Mouse (Mus musculus) heart, embryonic 13.5 days (tissue): Measurements from ENCODE around the gene Pipox. TPM values are rescaled to one million over a fixed set of nuclear protein-coding genes. Genes with fewer than 3 reads are reported as not detected.

Experiments used
- ATAC-seq: fragments of 200-750 bp; cut with Nextera tagmentation; 2 replicates; pipeline ENCODE4 v1.8.0; 2017; ENCODE audit warnings: moderate TSS enrichment; ENCODE audit not compliant: insufficient number of reproducible peaks, low FRiP score, low TSS enrichment; ENCODE audit errors: extremely low read depth
- H3K27ac ChIP-seq: fragments of 300-500 bp; sonication (generic); replicated peaks from 2 replicates; pipeline ENCODE4 v1.5.1; 2015; ENCODE audit warnings: moderate library complexity, mild to moderate bottlenecking, inconsistent platforms
- H3K27me3 ChIP-seq: fragments of 300-500 bp; sonication (generic); replicated peaks from 2 replicates; pipeline ENCODE4 v1.6.1; 2015; ENCODE audit warnings: mild to moderate bottlenecking, inconsistent platforms
- H3K36me3 ChIP-seq: fragments of 300-500 bp; sonication (generic); 2 replicates; pipeline ENCODE4 v1.6.1; 2015; ENCODE audit warnings: mild to moderate bottlenecking, inconsistent platforms
- H3K4me1 ChIP-seq: fragments of 300-500 bp; sonication (generic); 2 replicates; pipeline ENCODE4 v1.6.1; 2015; ENCODE audit warnings: inconsistent platforms
- H3K4me2 ChIP-seq: fragments of 300-500 bp; sonication (generic); 2 replicates; pipeline ENCODE4 v1.6.1; 2015; ENCODE audit warnings: inconsistent platforms, mild to moderate bottlenecking, moderate library complexity
- H3K4me3 ChIP-seq: fragments of 300-500 bp; sonication (generic); 2 replicates; pipeline ENCODE4 v1.5.1; 2015; ENCODE audit warnings: moderate library complexity, mild to moderate bottlenecking, inconsistent platforms
- H3K9ac ChIP-seq: fragments of 300-500 bp; sonication (generic); 2 replicates; pipeline ENCODE4 v1.6.1; 2015; ENCODE audit warnings: inconsistent platforms, mild to moderate bottlenecking, moderate library complexity
- H3K9me3 ChIP-seq: fragments of 300-500 bp; sonication (generic); 2 replicates; pipeline ENCODE4 v1.6.1; 2016; ENCODE audit warnings: inconsistent platforms
- WGBS: fragments of 180-500 bp; shearing (Covaris S2); methylation state at CpG from one replicate; pipeline ENCODE4 v1.1.7; 2015; ENCODE audit warnings: mixed read lengths; 5-methylcytosine and 5-hydroxymethylcytosine counted together
- polyA plus RNA-seq: library from polyadenylated mRNA; unstranded; fragments of >200 nt; fragmentation: Nextera tagmentation; extraction: Ambion mirVana; gene quantifications from 2 replicates; pipeline ENCODE4 v1.2.1, GENCODE M21; 2015

Gene Pipox
- polyA plus RNA-seq, 1 experiment from 2014 or later: 4.9 TPM

DNA sequence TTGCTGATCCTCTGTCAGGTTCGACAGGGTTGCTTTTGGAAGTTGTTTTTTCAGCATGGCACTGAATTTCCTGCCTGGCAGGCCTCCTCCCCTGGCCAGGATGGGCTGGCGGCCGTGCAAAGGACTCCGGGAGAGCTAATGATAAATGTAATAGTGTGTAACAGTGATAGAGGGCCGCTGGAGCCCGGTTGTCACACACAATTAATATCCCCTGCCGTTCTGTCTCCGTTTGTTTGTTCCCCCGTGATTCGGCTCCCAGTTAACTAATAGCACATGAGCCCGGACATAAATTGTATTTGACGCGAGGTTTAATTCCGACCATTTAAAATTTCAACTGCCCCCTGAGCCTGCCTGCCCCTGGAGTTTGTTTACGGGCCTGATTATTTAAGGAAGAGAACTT lies 38.5 kb downstream of the Pipox start:
- H3K9me3 ChIP-seq: no peaks in the 10 kb centered on the region
- H3K4me3 ChIP-seq: no peak overlapping the region
- peaks cover 99% of the 10 kb centered on the region for H3K36me3 ChIP-seq
- no peak overlapping the region for H3K4me2 ChIP-seq
- 56% methylated on average over 15 of the region's 15 CpGs for WGBS
- no peaks in the 10 kb centered on the region for H3K27me3 ChIP-seq
- 0 out of 2 replicates have a peak overlapping the region, but pooled peaks have one; percentile 30 for H3K27ac ChIP-seq
- peaks cover 11% of the 10 kb centered on the region for H3K4me1 ChIP-seq
- no peak for ATAC-seq
- no peak overlapping the region for H3K9ac ChIP-seq

DNA sequence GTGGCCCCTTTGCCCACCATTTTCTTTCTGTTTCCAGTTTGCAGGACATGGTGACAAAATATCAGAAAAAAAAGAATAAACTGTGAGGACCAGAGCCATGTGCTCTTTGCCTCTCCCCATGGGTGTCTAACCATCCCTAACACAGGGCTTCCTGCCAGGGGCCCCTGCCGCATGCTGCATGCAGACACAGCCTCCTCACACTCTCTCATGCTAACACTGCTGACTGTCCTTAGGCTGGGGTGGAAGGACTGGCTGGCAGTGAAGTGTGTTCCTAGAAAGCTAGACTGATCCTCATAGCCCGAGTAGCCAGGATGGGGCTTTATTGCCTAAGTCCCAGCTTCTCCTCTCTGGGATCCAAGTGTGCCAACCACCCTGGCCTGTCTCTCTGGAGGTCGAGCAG lies 39.3 kb downstream of the Pipox start:
- no peak for ATAC-seq
- 38% methylated on average over 3 of the region's 3 CpGs for WGBS
- no peak overlapping the region for H3K27ac ChIP-seq
- H3K4me3 ChIP-seq: no peak overlapping the region
- peaks cover 17% of the 10 kb centered on the region for H3K4me1 ChIP-seq
- no peaks in the 10 kb centered on the region for H3K9me3 ChIP-seq
- no peak overlapping the region for H3K9ac ChIP-seq
- no peaks in the 10 kb centered on the region for H3K27me3 ChIP-seq
- no peak overlapping the region for H3K4me2 ChIP-seq
- H3K36me3 ChIP-seq: peaks cover 99% of the 10 kb centered on the region

DNA sequence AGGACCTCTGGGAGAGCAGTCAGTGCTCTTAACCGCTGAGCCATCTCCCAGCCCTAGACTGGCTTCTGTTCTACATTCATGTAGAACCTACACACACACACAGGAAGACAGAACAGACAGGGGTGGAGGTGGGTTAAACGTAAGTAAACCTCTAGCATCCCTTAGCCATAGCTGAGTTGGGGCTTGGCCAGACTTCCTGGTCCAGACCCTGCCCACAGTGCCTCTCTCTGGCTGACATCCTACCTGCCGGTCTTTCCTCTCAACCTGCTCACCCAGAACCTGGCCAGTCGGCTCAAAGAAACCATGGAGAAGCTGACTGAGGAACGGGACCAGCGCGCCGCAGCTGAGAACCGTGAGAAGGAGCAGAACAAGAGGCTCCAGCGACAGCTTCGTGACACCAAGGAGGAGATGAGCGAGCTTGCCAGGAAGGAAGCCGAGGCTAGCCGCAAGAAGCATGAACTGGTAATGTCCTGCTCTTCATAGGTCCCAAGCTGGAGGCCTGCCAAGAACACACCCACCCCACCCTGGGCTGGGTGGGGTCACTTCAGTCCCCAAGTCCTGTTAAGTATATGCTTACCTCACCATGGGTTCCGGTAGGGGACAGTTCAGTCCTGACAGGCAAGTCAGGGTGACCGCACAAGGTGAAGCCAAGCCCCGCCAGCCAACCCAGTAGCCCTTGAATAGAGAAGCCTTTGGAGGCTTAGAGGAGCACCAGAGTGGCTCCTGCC lies 40.8 kb downstream of the Pipox start:
- peaks cover 99% of the 10 kb centered on the region for H3K36me3 ChIP-seq
- H3K9me3 ChIP-seq: no peaks in the 10 kb centered on the region
- 86% methylated on average over 17 of the region's 17 CpGs for WGBS
- H3K4me3 ChIP-seq: no peak overlapping the region
- H3K27ac ChIP-seq: no peak overlapping the region
- no peak overlapping the region for H3K4me2 ChIP-seq
- H3K9ac ChIP-seq: no peak overlapping the region
- no peaks in the 10 kb centered on the region for H3K27me3 ChIP-seq
- peaks cover 17% of the 10 kb centered on the region for H3K4me1 ChIP-seq
- ATAC-seq: no peak

DNA sequence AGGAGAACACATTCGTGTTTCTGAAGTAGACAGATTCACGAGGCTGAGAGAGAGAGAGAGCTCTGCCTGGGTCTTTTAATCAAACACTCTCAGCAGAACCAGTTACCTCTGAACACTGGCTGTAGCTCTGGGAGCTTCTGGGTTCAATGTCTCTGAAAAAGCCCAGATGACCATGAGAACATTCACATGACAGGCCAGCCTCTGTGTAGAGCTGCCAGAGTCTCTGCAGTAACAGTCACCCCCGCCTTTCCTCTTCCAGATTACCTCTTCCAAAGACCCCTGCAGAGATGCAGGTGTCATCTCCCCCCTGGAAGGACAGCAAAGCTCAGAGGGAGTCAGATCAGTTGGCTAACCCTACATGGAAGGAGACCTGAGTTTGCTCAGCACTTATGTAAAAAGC lies 41.7 kb downstream of the Pipox start:
- Histone ChIP-seq H3K27ac (no peak overlapping the region), H3K9ac (no peak overlapping the region), H3K4me3 (no peak overlapping the region), H3K36me3 (peaks cover 99% of the 10 kb centered on the region), H3K4me2 (no peak overlapping the region), H3K27me3 (no peaks in the 10 kb centered on the region), H3K9me3 (no peaks in the 10 kb centered on the region), H3K4me1 (peaks cover 17% of the 10 kb centered on the region)
- 47% methylated on average over 3 of the region's 3 CpGs for WGBS
- no peak for ATAC-seq

DNA sequence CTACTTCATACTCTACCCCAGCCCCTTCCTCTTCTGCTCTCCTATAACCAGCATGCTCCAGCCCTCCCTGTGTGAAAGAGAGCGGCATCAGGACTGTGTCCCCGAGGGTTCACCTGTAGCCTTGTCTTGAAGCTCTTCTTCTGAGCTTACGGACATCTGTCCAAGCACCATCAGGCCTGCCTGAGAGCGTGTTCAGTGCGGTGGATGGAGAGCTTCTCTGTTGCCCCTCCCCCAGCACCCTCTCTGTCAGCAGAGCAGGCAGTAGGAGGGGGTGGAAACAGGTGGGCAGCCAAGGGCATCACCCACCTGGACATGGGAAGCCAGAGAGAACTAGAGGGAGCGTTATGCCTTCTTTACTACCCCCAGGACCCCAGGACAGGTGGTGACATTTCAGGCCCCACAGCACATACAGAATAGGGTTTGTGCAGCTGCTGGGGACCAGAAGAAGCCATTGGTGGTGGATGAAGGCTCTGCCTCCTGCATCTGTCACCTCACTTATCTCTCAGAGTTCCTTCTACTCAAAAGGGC lies 42.3 kb downstream of the Pipox start:
- H3K4me1 ChIP-seq: peaks cover 17% of the 10 kb centered on the region
- no peaks in the 10 kb centered on the region for H3K9me3 ChIP-seq
- H3K36me3 ChIP-seq: peaks cover 99% of the 10 kb centered on the region
- no peak for ATAC-seq
- H3K27me3 ChIP-seq: no peaks in the 10 kb centered on the region
- no peak overlapping the region for H3K4me2 ChIP-seq
- no peak overlapping the region for H3K27ac ChIP-seq
- H3K4me3 ChIP-seq: no peak overlapping the region
- WGBS: 70% methylated on average over 6 of the region's 6 CpGs
- no peak overlapping the region for H3K9ac ChIP-seq

DNA sequence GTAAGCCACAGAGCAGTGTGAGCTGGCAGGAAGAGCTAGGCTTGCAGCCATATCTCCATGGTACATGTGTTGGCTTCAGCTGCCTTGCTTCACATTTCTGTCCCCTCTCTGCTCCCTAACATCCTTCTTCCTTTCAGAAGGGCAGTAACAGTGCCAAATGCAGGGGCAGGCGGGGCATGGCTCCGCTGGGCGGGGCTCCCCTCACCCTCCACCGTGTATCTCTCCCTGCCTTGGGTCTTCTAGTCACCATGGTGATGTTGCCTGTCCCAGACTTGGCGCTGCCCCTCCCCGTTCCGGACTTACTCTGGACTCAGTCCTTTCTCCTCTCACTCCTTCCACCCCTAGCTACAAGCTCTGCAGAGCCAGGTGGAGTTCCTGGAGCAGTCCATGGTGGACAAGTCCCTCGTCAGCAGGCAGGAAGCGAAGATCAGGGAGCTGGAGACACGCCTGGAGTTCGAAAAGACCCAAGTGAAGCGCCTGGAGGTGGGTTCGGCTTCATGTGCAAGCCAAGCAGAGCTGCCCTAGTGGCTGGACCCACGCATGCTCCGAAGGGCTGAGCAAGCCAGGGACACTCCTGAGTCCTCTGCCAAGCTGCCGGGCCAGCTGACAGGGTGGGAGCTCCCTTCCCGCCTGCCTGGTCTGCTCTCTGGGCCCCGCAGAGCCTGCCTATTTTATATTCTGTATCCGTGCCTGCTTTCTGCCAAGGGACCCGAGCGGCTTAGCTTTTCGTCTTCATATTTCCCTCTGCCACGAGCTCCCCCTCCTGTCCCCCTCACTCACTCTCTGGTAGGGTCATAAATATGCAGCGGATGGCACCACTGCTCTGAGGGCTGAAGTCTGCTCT lies 43.3 kb downstream of the Pipox start:
- Histone ChIP-seq H3K9me3 (no peaks in the 10 kb centered on the region), H3K9ac (no peak overlapping the region), H3K4me1 (peaks cover 17% of the 10 kb centered on the region), H3K36me3 (peaks cover 99% of the 10 kb centered on the region), H3K27me3 (no peaks in the 10 kb centered on the region), H3K4me2 (no peak overlapping the region), H3K27ac (peak overlapping the region; percentile 39; the same call in 1 of the 2 replicates), H3K4me3 (no peak overlapping the region)
- 55% methylated on average over 24 of the region's 24 CpGs for WGBS
- ATAC-seq: no peak

DNA sequence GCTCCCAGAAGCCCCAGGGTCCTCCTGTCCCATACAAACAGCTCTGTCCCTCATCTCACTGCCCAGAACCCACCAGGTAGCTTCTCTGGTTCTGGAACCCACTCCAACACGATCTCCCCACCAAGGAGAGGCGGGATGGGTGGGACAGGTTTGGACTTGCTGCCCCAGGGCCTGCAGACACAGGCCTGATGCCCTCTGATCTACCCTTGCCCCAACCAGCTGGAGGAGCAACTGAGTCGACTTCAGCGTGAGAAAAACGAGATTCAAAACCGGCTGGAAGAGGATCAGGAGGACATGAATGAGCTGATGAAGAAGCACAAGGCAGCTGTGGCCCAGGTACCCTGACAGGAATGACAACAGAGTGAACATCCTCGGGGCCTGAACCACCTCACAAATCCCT lies 44.7 kb downstream of the Pipox start:
- Histone ChIP-seq H3K27me3 (no peaks in the 10 kb centered on the region), H3K27ac (no peak overlapping the region), H3K9me3 (no peaks in the 10 kb centered on the region), H3K4me3 (no peak overlapping the region), H3K36me3 (peaks cover 99% of the 10 kb centered on the region), H3K4me2 (no peak overlapping the region), H3K4me1 (peaks cover 17% of the 10 kb centered on the region), H3K9ac (no peak overlapping the region)
- WGBS: 76% methylated on average over 7 of the region's 7 CpGs
- no peak for ATAC-seq

DNA sequence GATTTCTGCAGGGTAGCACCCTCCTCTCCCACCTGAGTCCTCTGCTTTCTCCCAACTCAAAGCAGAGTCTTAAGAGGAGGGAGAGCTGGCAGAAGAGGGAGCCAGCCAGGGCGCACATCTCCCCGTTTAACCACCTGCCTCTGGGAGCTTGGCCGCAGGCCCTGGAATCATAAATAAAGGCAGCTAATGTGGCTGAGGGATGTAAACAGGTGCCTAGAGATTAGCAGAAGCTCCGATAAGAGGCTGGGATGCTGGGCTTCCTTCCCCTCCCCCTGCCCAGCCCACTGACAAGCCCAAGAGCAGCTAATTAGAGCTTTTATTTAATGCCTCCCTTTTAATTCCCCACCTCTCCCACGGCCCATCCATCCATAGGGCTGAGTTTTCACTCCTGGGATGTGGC lies 45.8 kb downstream of the Pipox start:
- Histone ChIP-seq H3K9me3 (no peaks in the 10 kb centered on the region), H3K27ac (no peak overlapping the region), H3K4me1 (peaks cover 17% of the 10 kb centered on the region), H3K4me2 (no peak overlapping the region), H3K9ac (no peak overlapping the region), H3K27me3 (no peaks in the 10 kb centered on the region), H3K4me3 (no peak overlapping the region), H3K36me3 (peaks cover 99% of the 10 kb centered on the region)
- WGBS: 43% methylated on average over 5 of the region's 5 CpGs
- no peak for ATAC-seq

DNA sequence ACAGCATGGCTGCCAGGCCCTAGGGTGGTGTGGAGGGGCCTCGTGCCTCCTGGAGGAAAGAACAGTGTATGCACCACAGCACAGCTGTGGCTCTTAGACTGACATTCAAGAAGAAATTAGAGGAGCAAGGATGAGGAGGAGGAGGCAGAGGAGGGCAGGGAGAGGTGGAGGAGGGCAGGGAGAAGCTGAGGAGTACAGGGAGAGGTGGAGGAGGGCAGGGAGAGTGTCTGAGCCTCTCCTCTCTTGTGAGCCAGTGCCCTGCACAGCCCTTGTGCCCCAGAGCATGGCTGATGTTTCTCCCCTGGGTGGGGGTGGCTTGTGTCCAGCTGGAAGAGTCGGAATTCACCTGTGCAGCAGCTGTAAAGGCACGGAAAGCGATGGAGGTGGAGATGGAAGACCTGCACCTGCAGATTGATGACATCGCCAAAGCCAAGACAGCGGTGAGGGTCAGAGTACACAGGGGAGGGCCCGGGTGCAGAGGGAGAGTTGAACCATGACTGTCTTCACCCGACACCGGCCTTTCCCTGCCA lies 46.2 kb downstream of the Pipox start:
- no peak for ATAC-seq
- Histone ChIP-seq H3K4me2 (no peak overlapping the region), H3K9ac (no peak overlapping the region), H3K27me3 (no peaks in the 10 kb centered on the region), H3K4me1 (peaks cover 17% of the 10 kb centered on the region), H3K9me3 (no peaks in the 10 kb centered on the region), H3K4me3 (no peak overlapping the region), H3K27ac (no peak overlapping the region), H3K36me3 (peaks cover 99% of the 10 kb centered on the region)
- WGBS: 59% methylated on average over 9 of the region's 9 CpGs

DNA sequence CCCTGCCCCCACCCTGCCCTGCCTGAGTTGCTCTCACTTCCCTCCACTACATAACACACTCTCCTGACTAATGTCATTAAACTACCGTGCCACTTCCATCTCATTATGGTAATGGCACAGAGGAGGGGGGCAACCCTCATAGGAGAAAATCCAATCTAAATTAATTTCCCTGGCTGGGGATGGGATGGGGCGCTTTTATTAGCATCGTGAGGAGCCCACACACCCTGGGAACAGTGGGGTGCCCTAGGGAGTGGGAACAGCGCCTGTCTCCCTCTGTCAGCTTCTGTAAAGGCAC lies 50.0 kb downstream of the Pipox start:
- Histone ChIP-seq H3K4me2 (no peak overlapping the region), H3K27ac (no peak overlapping the region), H3K9ac (no peak overlapping the region), H3K27me3 (no peaks in the 10 kb centered on the region), H3K4me1 (no peaks in the 10 kb centered on the region), H3K36me3 (peaks cover 100% of the 10 kb centered on the region), H3K4me3 (no peak overlapping the region), H3K9me3 (no peaks in the 10 kb centered on the region)
- ATAC-seq: no peak
- 63% methylated on average over 4 of the region's 4 CpGs for WGBS

DNA sequence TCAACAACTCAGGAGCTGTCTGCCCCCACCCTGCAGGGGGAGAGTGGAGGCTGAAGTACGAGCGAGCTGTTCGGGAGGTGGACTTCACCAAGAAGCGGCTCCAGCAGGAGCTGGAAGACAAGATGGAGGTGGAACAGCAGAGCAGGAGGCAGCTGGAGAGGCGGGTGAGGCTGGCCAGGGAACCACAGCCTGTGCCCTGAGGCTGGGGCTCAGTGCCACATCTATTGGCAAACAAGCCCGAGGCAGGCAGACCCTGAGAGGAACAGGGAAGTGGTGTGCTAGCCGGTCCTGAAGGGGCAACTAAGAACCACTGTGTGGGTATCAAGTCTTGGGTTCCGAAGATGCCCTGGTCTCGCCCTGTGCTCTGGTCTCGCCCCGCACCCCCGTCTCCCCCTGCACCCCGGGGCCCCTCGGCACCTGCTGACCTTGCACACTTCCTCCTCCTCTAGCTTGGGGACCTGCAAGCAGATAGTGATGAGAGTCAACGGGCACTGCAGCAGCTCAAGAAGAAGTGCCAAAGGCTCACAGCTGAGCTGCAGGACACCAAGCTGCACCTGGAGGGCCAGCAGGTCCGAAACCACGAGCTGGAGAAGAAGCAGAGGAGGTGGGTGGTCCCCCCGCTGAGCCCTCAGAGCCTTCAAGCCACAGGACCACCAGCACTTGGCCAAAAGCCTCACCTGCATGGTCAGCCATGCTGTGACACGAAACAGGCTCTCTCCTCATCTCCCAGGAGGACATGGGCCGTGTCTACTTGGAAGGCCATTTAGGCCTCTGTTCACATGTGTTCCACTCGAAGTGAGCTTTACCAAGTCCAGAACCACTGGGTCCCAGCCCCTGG lies 50.6 kb downstream of the Pipox start:
- peaks cover 100% of the 10 kb centered on the region for H3K36me3 ChIP-seq
- H3K4me3 ChIP-seq: no peak overlapping the region
- no peak overlapping the region for H3K4me2 ChIP-seq
- no peaks in the 10 kb centered on the region for H3K27me3 ChIP-seq
- H3K9ac ChIP-seq: no peak overlapping the region
- no peaks in the 10 kb centered on the region for H3K9me3 ChIP-seq
- no peak for ATAC-seq
- no peak overlapping the region for H3K27ac ChIP-seq
- H3K4me1 ChIP-seq: no peaks in the 10 kb centered on the region
- 79% methylated on average over 21 of the region's 21 CpGs for WGBS
